Comparison of ENCODE assay signal across 7 mouse cellular contexts in the genomic region with DNA sequence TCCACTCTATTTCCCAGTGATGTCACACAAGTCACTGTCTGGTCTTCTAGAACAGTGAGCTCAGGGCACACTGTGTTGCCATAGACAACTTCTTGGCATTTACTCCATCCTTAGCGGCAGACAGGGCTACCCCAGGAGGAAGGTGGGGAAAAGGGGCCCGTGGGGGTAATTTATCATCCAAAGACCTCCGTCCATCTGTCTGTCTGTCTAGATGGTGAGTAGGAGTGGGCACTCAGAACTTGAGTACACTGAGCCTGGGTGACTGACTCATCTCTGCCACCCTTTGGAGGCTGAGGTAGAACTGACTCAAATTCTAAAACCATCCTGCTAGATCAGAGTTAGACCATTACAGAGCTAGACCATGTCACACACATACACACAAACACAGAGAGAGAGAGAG. TPM values are rescaled to one million over a fixed set of nuclear protein-coding genes. Genes with fewer than 3 reads are reported as not detected.
DNase-seq lines count a peak whose midpoint lies in the region; ATAC-seq and TF ChIP-seq lines count a peak whose summit lies in the region.

A gene (plus strand): TSS at position 73 of the 400 bp plus-strand sequence.

- H3K9me3 ChIP-seq in embryonic facial prominence, embryonic 15.5 days (replicated peaks), result no peaks in the 10 kb centered on the region
- no peaks in the 10 kb centered on the region for H3K9me3 ChIP-seq in liver, embryonic 14.5 days (ENCODE audit: control insufficient read depth, low read length)
- H3K9me3 ChIP-seq in midbrain, embryonic 15.5 days, result no peaks in the 10 kb centered on the region

- peak within 1 kb of the TSS; percentile 51 for H3K27ac ChIP-seq in spleen, adult 2 months (ENCODE audit: insufficient read depth, low read length)
- H3K27ac ChIP-seq in embryonic facial prominence, embryonic 15.5 days (replicated peaks), result no peak within 1 kb of the TSS
- H3K27ac ChIP-seq in liver, embryonic 14.5 days, result peak within 1 kb of the TSS; percentile 84
- no peak within 1 kb of the TSS for H3K27ac ChIP-seq in midbrain, embryonic 15.5 days

- TF ChIP-seq POLR2A in spleen, adult 2 months (IDR thresholded peaks at IDR 0.05; ENCODE audit: low read depth, low read length), result no peak

- H3K27me3 ChIP-seq in spleen, adult 2 months (ENCODE audit: control insufficient read depth, insufficient read depth, low read length), result peaks cover 3% of the 10 kb centered on the region; the same call in 1 of the 2 replicates
- no peaks in the 10 kb centered on the region; the same call in 1 of the 2 replicates for H3K27me3 ChIP-seq in embryonic facial prominence, embryonic 15.5 days
- no peaks in the 10 kb centered on the region for H3K27me3 ChIP-seq in liver, embryonic 14.5 days (ENCODE audit: control insufficient read depth, insufficient read depth, low read length)
- peaks cover 18% of the 10 kb centered on the region for H3K27me3 ChIP-seq in midbrain, embryonic 15.5 days (replicated peaks)

- H3K4me2 ChIP-seq in embryonic facial prominence, embryonic 15.5 days (replicated peaks), result no peak within 1 kb of the TSS
- peak within 1 kb of the TSS; percentile 45 for H3K4me2 ChIP-seq in liver, embryonic 14.5 days (ENCODE audit: low read depth)
- H3K4me2 ChIP-seq in midbrain, embryonic 15.5 days, result no peak within 1 kb of the TSS

- H3K4me1 ChIP-seq in spleen, adult 2 months (ENCODE audit: control insufficient read depth, insufficient read depth, insufficient read length), result peaks cover 14% of the 10 kb centered on the region; the same call in 1 of the 2 replicates
- H3K4me1 ChIP-seq in embryonic facial prominence, embryonic 15.5 days, result peaks cover 17% of the 10 kb centered on the region
- peaks cover 49 to 68% of the 10 kb centered on the region in 2 experiments for H3K4me1 ChIP-seq in liver, embryonic 14.5 days (replicated peaks; ENCODE audit: control insufficient read depth in 2 of 2, insufficient read depth in 2 of 2, low read length in 1 of 2)
- H3K4me1 ChIP-seq in midbrain, embryonic 15.5 days, result peaks cover 14% of the 10 kb centered on the region

- H3K4me3 ChIP-seq in spleen, adult 2 months (ENCODE audit: extremely low read depth, insufficient read depth, insufficient read length), result no peak within 1 kb of the TSS
- no peak within 1 kb of the TSS for H3K4me3 ChIP-seq in embryonic facial prominence, embryonic 15.5 days (replicated peaks)
- no peak within 1 kb of the TSS for H3K4me3 ChIP-seq in liver, embryonic 14.5 days (ENCODE audit: insufficient read depth in 1 of 2, low read depth in 2 of 2, low read length in 2 of 2)
- H3K4me3 ChIP-seq in midbrain, embryonic 15.5 days, result no peak within 1 kb of the TSS

- no peak for DNase-seq in spleen, adult 2 months (ENCODE audit: low read depth in 1 of 2, low spot score in 2 of 2)
- DNase-seq in spleen, adult 18-20 months, result no peak
- no peak for DNase-seq in heart, postnatal 4 days
- no peak for DNase-seq in liver, embryonic 14.5 days (ENCODE audit: low read depth in 3 of 3, low spot score in 3 of 3)
- DNase-seq in cerebellum, adult 8-10 months, result no peak

- no peak for TF ChIP-seq CTCF in spleen, adult 2 months (IDR thresholded peaks at IDR 0.05; ENCODE audit: extremely low read depth, insufficient read depth, insufficient read length, insufficient replicate concordance)
- no peak for TF ChIP-seq CTCF in liver, embryonic 14.5 days (IDR thresholded peaks at IDR 0.05; ENCODE audit: low read depth)

- 80% methylated on average over 3 of the region's 3 CpGs for WGBS in spleen, adult 2 months
- 75% methylated on average over 3 of the region's 3 CpGs for WGBS in embryonic facial prominence, embryonic 15.5 days
- 38% methylated on average over 3 of the region's 3 CpGs for WGBS in liver, embryonic 14.5 days (ENCODE audit: insufficient replicate concordance)
- 72% methylated on average over 3 of the region's 3 CpGs for WGBS in midbrain, embryonic 15.5 days

- TF ChIP-seq EP300 in liver, embryonic 14.5 days (IDR thresholded peaks at IDR 0.05; ENCODE audit: low read depth), result no peak

- H3K36me3 ChIP-seq in spleen, adult 2 months (ENCODE audit: control insufficient read depth, insufficient read depth, low read length), result no peaks in the 10 kb centered on the region
- H3K36me3 ChIP-seq in embryonic facial prominence, embryonic 15.5 days, result no peaks in the 10 kb centered on the region
- H3K36me3 ChIP-seq in liver, embryonic 14.5 days (replicated peaks; ENCODE audit: control insufficient read depth, insufficient read depth, low read depth), result no peaks in the 10 kb centered on the region
- no peaks in the 10 kb centered on the region for H3K36me3 ChIP-seq in midbrain, embryonic 15.5 days (replicated peaks)

- ATAC-seq in embryonic facial prominence, embryonic 15.5 days (ENCODE audit: insufficient number of reproducible peaks, low FRiP score, low TSS enrichment, low read depth), result no peak
- no peak for ATAC-seq in liver, embryonic 14.5 days (ENCODE audit: insufficient read depth)
- ATAC-seq in midbrain, embryonic 15.5 days (replicated peaks), result no peak

- H3K9ac ChIP-seq in embryonic facial prominence, embryonic 15.5 days, result no peak within 1 kb of the TSS
- H3K9ac ChIP-seq in liver, embryonic 14.5 days (replicated peaks), result peak within 1 kb of the TSS; percentile 24
- H3K9ac ChIP-seq in midbrain, embryonic 15.5 days, result no peak within 1 kb of the TSS

RNA-seq across cellular contexts. Expression of the gene that starts here (rescaled TPM):
- polyA plus RNA-seq in spleen, adult 2 months (2012; rRNA removed), result 29.3 and 42.0 TPM in 2 replicates
- 33.9 and 34.2 TPM in 2 replicates for polyA plus RNA-seq in embryonic facial prominence, embryonic 15.5 days (2015; fragmentation: Nextera tagmentation; extraction: Ambion mirVana)
- total RNA-seq in heart, postnatal 4 days (2021), result 10 to 100 TPM; 45.6 to 53.6 TPM
- polyA plus RNA-seq in liver, embryonic 14.5 days (2012; rRNA removed), result 71.0 and 71.8 TPM in 2 replicates
- polyA plus RNA-seq in liver, embryonic 14.5 days (2014; fragmentation: Nextera tagmentation; extraction: Ambion mirVana), result 98.2 and 102 TPM in 2 replicates
- polyA plus RNA-seq in midbrain, embryonic 15.5 days (2015; fragmentation: Nextera tagmentation; extraction: Ambion mirVana), result 8.7 and 9.6 TPM in 2 replicates

Comparison
In these comparisons a context has a peak if more than half of its experiments do, and no peak if none do; other contexts are left out.
1. H3K27ac ChIP-seq: peak in spleen, adult 2 months (single experiment) and liver, embryonic 14.5 days (single experiment); none in embryonic facial prominence, embryonic 15.5 days (single experiment) and midbrain, embryonic 15.5 days (single experiment).